Mouse (Mus musculus): ENCODE measurements at regions not wholly inside any gene's neighbourhood (a gene's known extent, or its start where the extent isn't known, plus 50 kb on each side); places are given as distances from the start of the nearest gene placed in this dataset.

DNA sequence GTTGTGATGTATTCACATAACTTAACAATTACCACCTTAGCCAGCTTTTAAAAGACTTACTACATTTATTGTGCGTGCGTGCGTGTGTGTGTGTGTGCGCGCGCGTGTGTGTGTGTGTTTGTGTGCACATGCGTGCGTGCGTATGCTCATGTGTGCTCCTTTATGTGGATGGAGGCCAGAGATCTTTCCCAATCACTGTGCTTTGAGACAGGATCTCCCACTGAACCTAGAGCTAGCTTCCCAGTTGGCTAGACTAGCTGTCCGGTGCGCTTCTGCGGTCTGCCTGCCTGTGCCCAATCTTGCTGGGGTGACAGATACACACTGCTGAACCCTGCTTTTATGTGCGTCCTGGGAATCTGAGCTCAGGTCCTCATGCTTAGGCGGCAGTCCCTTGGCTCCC is 50.1 kb upstream of the Arhgap29 start:
- DNase-seq (ENCODE audit: low spot score), result no peak

DNA sequence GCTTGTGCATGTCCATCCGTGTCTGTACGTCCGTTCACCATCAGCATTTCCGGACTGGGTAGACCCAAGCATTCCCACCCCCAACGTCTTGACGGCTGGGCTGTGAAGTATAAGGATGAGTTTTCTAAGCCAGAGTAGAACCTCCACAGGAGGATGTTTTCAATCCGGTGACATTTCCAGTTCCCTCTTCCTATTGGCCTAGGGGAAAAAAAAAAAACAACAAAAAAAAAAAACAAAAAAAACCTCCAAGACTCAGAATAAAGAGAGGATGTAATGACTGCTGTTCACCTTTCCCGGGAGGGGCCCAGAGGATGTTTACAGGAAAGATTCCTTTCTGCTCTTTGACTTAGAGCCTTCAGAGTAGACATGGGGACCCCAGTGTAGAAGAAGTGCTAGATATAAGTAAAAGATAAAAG is 51.9 kb upstream of the Arhgap29 start:
- no peak for DNase-seq (ENCODE audit: low spot score)

DNA sequence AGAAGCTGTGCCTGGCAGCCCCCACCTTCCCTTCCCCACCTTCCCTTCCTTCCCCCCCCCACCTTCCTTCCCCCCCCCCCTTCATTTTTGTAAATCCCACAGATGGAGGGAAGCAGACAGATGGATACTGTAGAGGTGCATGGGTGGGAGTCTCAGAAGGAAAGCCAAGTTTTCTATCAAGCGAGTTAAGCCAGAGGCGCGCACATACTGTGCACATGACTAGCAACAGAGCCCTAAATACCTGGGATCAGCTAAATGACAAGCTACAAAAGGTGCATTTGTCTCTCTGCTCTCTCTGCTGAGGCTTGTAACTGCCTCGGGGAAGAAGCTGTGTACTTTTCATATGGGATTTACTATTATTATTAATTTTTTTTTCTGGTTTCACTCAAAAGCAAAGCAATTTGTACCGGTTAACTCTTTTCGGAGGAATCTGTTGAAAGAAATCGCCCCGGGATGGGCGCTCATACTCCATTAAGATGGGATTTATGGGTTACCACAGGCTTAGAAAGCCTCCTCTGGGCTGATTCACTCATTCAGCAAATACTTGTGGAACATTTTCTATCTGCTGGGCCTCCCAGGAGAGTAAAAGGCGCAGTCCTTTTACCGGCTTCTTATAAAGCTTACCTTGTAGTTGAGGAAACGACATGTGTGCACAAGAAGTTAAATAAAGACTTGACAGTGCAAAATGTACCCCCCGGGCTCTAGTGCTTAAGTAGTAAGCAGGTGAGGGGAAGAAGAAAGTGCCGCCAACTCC is 54.3 kb upstream of the Arhgap29 start:
- no peak for DNase-seq (ENCODE audit: low spot score)

- no peak for DNase-seq (ENCODE audit: low spot score)
Observed at GRCm38 (mm10) chr3:121893606-121894005, 58.7 kb upstream of the Arhgap29 start.

DNA sequence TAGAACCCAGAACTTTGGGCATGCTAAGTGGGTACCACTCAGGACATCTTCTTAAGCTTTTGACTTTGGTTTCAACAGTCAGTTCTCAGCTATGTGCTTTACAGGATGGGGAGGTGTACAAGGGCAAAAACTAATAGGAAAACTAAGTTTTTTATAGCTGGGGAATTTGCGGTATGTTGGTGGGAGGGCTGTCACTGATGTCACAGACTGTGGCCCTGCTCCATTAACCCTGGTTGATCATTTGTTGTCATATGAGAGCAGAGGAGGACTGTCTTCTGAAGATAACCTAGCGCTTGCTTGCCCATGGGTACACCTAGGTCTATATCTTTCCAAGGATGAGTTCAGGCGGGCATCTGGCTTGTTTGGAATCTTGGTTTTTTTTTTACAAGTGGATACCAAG is 59.7 kb upstream of the Arhgap29 start:
- no peak for DNase-seq (ENCODE audit: low spot score)

GRCm38 (mm10) chr3:121891338-121891737 is 61.0 kb upstream of the Arhgap29 start:
- DNase-seq (ENCODE audit: low spot score), result no peak

GRCm38 (mm10) chr3:121890563-121890962 is 61.8 kb upstream of the Arhgap29 start:
- no peak for DNase-seq (ENCODE audit: low spot score)

DNA sequence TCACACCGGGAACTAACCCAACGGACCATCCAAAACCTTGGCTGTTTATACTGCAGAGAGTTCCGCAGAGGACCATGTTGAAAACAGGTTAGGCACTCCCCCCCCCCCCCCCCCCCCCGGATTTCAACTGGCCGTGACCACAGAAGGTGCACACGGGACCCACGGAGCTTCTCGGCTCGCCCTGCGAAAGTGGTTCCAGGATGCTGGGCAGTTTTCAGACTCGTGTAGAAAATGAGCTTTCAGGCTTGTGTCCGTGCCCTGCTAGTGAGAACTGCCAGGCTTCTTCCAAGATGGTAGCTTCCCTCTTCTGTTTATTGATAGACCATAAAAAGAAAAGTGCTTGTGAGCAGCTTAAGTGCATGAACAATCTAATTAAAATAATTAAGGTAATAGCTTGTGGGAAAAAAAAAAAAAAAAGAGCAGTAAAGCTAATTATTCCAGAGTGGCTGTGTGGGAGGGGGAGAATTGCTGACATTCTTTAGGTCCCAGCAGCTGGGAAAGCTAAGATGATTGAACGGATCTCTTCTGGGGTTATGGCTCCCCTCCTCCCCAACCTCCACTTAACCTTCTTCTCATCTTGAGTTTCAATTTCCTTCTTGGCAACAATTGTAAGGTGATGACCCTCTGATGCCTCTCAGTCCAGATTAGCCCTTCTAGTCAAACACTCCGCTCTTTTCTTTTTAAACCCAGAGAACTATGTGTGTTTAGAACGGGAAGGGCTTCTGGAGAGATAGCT is 65.3 kb upstream of the Arhgap29 start:
- no peak for DNase-seq (ENCODE audit: low spot score)

GRCm38 (mm10) chr3:121886309-121886708 is 66.0 kb upstream of the Arhgap29 start:
- no peak for DNase-seq (ENCODE audit: low spot score)

DNA sequence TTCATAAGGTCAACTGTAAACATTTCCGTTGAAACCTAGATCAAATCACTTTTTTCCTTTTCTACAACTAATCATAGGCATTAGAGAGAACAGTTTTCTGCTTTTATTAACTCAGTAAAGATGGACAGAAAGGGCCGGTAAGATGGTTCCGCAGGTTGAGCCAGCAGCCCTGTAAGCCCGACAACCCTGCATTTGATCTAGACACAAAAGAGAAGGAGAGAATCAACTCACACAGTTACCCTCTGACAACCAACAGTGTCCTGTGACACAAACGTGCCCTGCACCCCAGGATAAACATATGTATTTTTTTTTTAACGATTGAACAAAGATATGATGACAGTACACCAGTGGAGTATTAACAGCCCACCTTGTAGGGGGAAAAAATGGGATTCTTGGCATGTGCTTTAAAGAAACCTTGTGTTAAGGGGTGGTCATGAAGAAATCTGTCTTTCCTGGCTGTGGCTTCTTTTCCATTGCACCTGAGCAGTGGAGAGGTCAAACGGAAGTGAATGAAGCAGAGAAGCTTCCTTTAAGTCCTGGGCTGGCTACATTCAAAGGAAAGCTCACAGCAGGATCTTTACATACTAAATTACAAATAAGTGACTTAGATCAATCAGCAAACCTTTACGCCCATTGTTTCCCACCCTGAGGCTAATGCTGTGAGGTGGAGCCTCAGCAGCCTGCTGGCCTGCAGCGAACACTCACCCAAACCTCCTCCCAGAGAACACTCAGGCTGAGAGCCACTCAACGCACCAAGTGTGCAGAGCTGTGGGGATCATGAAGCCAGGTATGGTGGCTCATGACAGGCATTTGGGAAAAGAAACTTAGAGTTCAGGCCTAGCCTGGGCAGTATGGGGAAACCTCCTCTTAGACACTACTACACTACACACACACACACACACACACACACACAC is 66.8 kb upstream of the Arhgap29 start:
- no peak for DNase-seq (ENCODE audit: low spot score)

DNA sequence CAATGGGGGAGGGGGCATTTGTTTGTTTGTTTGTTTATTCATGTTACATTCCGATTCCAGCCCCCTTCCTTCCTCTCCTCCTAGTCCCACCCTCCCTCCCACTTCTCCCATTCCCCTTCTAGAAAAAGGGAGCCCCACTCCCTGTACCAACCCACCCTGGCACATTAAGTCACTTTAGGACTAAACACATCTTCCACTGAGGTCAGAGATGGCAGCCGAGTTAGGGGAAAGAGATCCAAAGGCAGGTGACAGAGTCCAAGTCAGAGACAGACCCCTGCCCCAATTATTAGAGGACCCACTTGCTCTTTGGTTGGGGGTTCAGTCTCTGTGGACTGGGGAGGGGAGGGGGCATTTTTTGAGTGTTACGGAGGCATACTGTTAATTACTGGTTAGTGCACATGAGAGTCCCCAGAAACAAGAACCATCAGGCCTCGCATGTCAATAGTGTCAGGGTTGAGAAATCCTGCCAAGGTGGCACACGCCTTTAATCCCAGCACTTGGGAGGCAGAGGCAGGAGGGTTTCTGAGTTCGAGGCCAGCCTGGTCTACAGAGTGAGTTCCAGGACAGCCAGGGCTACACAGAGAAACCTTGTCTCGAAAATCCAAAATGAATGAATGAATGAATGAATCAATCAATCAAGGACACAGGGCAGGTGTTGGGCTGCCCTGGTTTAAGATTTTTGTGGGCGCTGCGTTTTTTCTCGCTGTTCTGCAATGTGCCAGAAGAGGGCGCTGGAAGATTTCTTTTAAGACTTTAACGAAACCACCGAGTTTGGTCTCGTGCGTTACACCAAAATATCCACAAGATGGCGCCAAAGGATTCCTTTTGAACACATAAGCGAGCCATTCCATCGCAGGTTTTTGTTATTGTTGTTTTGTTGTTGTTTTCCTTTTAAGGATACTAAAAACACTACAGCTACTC is 67.8 kb upstream of the Arhgap29 start:
- DNase-seq (ENCODE audit: low spot score), result peak; percentile 58

DNA sequence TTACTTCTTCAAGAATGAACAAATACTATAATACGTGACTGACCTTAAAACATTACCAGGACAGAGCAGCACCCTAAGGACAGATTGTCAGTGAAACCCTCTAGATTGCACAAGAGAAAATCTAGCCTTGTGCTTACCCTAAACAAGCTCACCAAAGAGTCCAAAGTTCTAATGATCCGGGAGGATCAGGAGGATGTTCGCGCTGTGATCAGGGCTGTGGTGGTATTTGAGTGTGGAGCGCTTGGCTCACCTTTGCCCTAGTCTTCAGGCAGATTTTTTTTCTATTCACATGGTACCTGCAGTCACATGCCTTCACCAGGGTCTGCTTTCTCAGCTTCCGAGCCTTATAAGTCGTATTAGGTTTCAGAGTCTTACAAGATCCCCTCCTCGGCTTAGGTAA is 65.3 kb upstream of the Abcd3 start:
- DNase-seq (ENCODE audit: low spot score), result no peak

GRCm38 (mm10) chr3:121875072-121875471 is 60.0 kb upstream of the Abcd3 start:
- DNase-seq (ENCODE audit: low spot score), result no peak

DNA sequence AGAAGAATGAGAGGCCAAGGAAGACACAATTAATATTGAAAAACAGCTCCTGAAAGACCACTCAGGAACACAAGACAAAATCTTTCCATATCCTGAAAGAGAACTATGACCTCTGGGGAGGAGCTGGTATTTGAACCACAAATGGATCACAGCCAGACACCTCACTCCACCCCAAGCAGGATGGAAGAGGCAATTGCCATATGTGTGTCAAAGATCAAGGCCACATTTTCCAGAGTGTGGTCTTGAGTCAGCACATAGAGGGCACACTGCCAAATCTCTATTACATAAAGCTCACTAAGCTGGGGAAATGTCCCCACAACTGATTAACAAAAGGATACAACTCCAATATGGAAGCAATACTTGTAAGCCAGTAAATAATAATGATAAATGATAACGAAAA is 59.5 kb upstream of the Abcd3 start:
- DNase-seq (ENCODE audit: low spot score), result no peak

GRCm38 (mm10) chr3:121873572-121873971 is 58.5 kb upstream of the Abcd3 start:
- no peak for DNase-seq (ENCODE audit: low spot score)

DNA sequence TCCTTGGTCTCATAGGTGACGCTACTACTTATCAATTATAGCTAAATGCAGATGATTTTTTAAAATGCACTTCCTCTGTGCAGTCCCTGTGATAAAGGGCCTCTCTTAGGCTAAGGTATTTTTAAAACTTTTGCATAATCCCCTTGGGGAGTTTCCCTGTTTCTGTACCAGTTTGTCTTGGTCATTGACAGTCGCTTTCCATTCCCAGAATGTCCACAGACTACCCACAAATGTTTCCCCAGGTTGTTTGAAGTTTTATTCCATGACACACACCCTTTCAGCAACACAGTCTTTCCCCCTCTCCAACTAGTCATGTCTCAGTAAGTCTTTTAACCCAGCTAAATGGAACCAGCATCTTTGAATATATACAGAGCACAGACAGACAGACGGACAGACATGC is 57.6 kb upstream of the Abcd3 start:
- DNase-seq (ENCODE audit: low spot score), result no peak

- DNase-seq (ENCODE audit: low spot score), result no peak
Observed at GRCm38 (mm10) chr3:121871795-121872194, 56.7 kb upstream of the Abcd3 start.

DNA sequence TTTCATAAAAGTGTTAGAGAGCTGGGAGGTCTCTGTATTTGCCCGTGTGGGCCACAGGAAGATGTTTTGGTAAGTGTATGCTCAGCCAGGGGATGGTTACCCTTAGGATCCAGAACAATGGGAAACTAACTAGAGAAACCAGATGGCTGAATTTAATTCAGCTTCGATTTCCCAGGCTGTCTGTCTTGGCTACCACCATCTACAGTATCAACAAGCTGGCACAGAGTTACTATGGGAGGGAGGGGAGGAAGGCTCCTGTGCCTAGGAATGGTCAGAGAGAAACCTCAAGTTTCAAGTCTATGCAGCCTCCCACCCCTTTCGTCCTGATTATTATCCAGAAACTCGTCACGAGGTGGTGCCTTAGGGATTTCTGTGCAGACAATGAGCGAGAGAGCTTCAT is 55.6 kb upstream of the Abcd3 start:
- DNase-seq (ENCODE audit: low spot score), result no peak

GRCm38 (mm10) chr3:121869694-121870093 is 54.6 kb upstream of the Abcd3 start:
- DNase-seq (ENCODE audit: low spot score), result no peak

DNA sequence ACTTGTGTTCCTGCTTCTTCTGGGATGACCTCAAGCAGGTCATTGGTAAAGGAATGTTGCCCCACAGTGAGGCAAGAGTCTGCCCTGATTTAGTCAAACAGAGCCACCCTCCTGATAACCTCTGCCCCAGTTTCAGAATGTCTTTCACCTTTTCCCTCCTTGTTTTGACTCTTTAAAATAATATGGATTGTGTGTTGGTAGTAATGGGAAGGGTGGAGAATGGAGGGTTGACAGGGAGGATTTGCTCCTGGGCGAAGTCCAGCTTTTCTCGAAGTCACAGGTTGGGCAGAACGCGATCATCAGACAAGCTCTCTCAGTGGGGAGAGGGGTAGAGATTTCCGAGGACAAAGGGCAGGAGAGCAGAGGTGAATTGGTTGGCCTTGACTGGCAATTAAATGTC is 52.2 kb upstream of the Abcd3 start:
- no peak for DNase-seq (ENCODE audit: low spot score)

GRCm38 (mm10) chr3:121864734-121865445 is 49.8 kb upstream of the Abcd3 start:
- no peak for DNase-seq (ENCODE audit: low spot score)
